Mouse (Mus musculus): ENCODE results near the gene Swap70.

The Swap70 gene

GRCm38 (mm10) chr7:110277734-110278245 is 56.3 kb downstream of the Swap70 start:
- no peak for DNase-seq

- no peak for DNase-seq
These were observed 57.7 kb downstream of the Swap70 start for GRCm38 (mm10) chr7:110279183-110279582.

- no peak for DNase-seq
These were observed 60.1 kb downstream of the Swap70 start for GRCm38 (mm10) chr7:110281435-110282256.

GRCm38 (mm10) chr7:110282797-110283196 is 61.3 kb downstream of the Swap70 start:
- no peak for DNase-seq

GRCm38 (mm10) chr7:110283484-110284275 is 62.2 kb downstream of the Swap70 start:
- DNase-seq = no peak

- DNase-seq = no peak
These were observed 63.8 kb downstream of the Swap70 start for GRCm38 (mm10) chr7:110285076-110285848.

- DNase-seq = no peak
These were observed 64.3 kb downstream of the Swap70 start for GRCm38 (mm10) chr7:110285849-110286151.

- DNase-seq = no peak
These were observed 64.8 kb downstream of the Swap70 start for GRCm38 (mm10) chr7:110286198-110286732.

GRCm38 (mm10) chr7:110286838-110287475 is 65.4 kb downstream of the Swap70 start:
- peak; percentile 78 for DNase-seq

- DNase-seq = no peak
These were observed 66.1 kb downstream of the Swap70 start for GRCm38 (mm10) chr7:110287476-110288071.

- no peak for DNase-seq
These were observed 66.7 kb downstream of the Swap70 start for GRCm38 (mm10) chr7:110288191-110288604.

GRCm38 (mm10) chr7:110288731-110289191 is 67.2 kb downstream of the Swap70 start:
- DNase-seq = no peak

- no peak for DNase-seq
These were observed 68.1 kb downstream of the Swap70 start for GRCm38 (mm10) chr7:110289647-110290046.

- peak; percentile 38 for DNase-seq
These were observed 75.5 kb downstream of the Swap70 start for GRCm38 (mm10) chr7:110296889-110297603.

GRCm38 (mm10) chr7:110297611-110298010 is 76.1 kb downstream of the Swap70 start:
- DNase-seq = no peak

- DNase-seq = no peak
These were observed 76.6 kb downstream of the Swap70 start for GRCm38 (mm10) chr7:110298090-110298489.

GRCm38 (mm10) chr7:110298739-110299410 is 77.4 kb downstream of the Swap70 start:
- no peak for DNase-seq

- DNase-seq = no peak
These were observed 81.4 kb downstream of the Swap70 start for GRCm38 (mm10) chr7:110302886-110303285.

- no peak for DNase-seq
These were observed 84.0 kb downstream of the Swap70 start for GRCm38 (mm10) chr7:110305486-110305885.

- no peak for DNase-seq
These were observed 84.8 kb downstream of the Swap70 start for GRCm38 (mm10) chr7:110306281-110306680.

Measured in retina, postnatal 1 day (tissue).